ENCODE assay signal across 29 mouse cellular contexts in genomic region chr2:28603542-28603941, GRCm38 (mm10). TPM values are rescaled to one million over a fixed set of nuclear protein-coding genes. Genes with fewer than 3 reads are reported as not detected.
"Had no signal": no experiment of that assay in that cellular context is flagged by ENCODE, and none has a peak within 500 bp of the region (broad histone marks: within the 10 kb centered on the region; RNA-seq: fewer than 3 reads in every experiment).

No protein-coding gene starts in this region.

- H3K27ac ChIP-seq: limb, embryonic 12.5 days; limb, embryonic 15.5 days; neural tube, embryonic 12.5 days; neural tube, embryonic 15.5 days had no signal

- H3K9ac ChIP-seq: limb, embryonic 12.5 days; limb, embryonic 15.5 days; neural tube, embryonic 12.5 days; neural tube, embryonic 15.5 days had no signal

- H3K27me3 ChIP-seq: limb, embryonic 15.5 days; neural tube, embryonic 12.5 days; neural tube, embryonic 15.5 days had no signal

- H3K4me3 ChIP-seq: limb, embryonic 12.5 days; limb, embryonic 15.5 days; neural tube, embryonic 12.5 days; neural tube, embryonic 15.5 days had no signal

- H3K36me3 ChIP-seq: limb, embryonic 12.5 days; limb, embryonic 15.5 days; neural tube, embryonic 12.5 days; neural tube, embryonic 15.5 days had no signal

- DNase-seq: kidney, adult 18-20 months; kidney, adult 9 months; kidney, postnatal 14 days; kidney, postnatal 4 days; left cerebral cortex, postnatal 4 days; lung, adult 2 months; lung, postnatal 14 days; lung, postnatal 4 days; midbrain, embryonic 14.5 days; right cerebral cortex, adult 18-20 months; right cerebral cortex, postnatal 14 days; right cerebral cortex, postnatal 4 days; spleen, adult 18-20 months; thymus, adult 18-20 months; thymus, postnatal 36 days had no signal

- H3K4me2 ChIP-seq: limb, embryonic 12.5 days; limb, embryonic 15.5 days; midbrain, embryonic 11.5 days; neural tube, embryonic 12.5 days; neural tube, embryonic 15.5 days had no signal

- H3K4me1 ChIP-seq: neural tube, embryonic 15.5 days had no signal

- H3K9me3 ChIP-seq: limb, embryonic 12.5 days; limb, embryonic 15.5 days; neural tube, embryonic 12.5 days; neural tube, embryonic 15.5 days had no signal

- ATAC-seq: intestine, embryonic 16.5 days had no signal

RNA-seq across cellular contexts. Expression of gene Gfi1b, which starts 18.2 kb away (rescaled TPM):
- total RNA-seq: layer of hippocampus, adult 18-20 months; layer of hippocampus, postnatal 14 days; left cerebral cortex, adult 8-10 months; left cerebral cortex, postnatal 14 days; left cerebral cortex, postnatal 4 days; midbrain, postnatal 0 days had no signal
- polyA plus RNA-seq: midbrain, postnatal 0 days; neural tube, embryonic 15.5 days had no signal

RNA-seq across cellular contexts. Expression of gene Cel, which starts 40.3 kb away (rescaled TPM):
- total RNA-seq: layer of hippocampus, adult 18-20 months; layer of hippocampus, postnatal 14 days; left cerebral cortex, adult 8-10 months; left cerebral cortex, postnatal 14 days; left cerebral cortex, postnatal 4 days; megakaryocyte progenitor cell, adult 5-6 weeks; megakaryocyte-erythroid progenitor cell, adult 5-6 weeks; midbrain, postnatal 0 days had no signal
- polyA plus RNA-seq: kidney, embryonic 16.5 days; limb, embryonic 12.5 days; limb, embryonic 15.5 days; midbrain, embryonic 14.5 days; midbrain, postnatal 0 days; neural tube, embryonic 12.5 days had no signal
